Mouse (Mus musculus) C2C12 (cell line): ENCODE data around the gene Ankrd63.

Experiments used
- CTCF ChIP-seq: IDR thresholded peaks from one replicate; pipeline ENCODE4 v1.5.1; 2011; ENCODE audit not compliant: control insufficient read depth, insufficient read depth, insufficient read length
- FOSL1 ChIP-seq: IDR thresholded peaks from one replicate; pipeline ENCODE4 v1.8.0; 2011; ENCODE audit warnings: mild to moderate bottlenecking, low read length; ENCODE audit not compliant: poor library complexity, insufficient read depth, severe bottlenecking
- MYOG ChIP-seq: IDR thresholded peaks from one replicate; pipeline ENCODE4 v1.6.1; 2011; ENCODE audit not compliant: control insufficient read depth, insufficient read length; ENCODE audit errors: extremely low read depth
- USF1 ChIP-seq: IDR thresholded peaks from one replicate; pipeline ENCODE4 v1.6.1; 2011; ENCODE audit warnings: low read depth, mild to moderate bottlenecking, control low read depth, moderate library complexity

DNA sequence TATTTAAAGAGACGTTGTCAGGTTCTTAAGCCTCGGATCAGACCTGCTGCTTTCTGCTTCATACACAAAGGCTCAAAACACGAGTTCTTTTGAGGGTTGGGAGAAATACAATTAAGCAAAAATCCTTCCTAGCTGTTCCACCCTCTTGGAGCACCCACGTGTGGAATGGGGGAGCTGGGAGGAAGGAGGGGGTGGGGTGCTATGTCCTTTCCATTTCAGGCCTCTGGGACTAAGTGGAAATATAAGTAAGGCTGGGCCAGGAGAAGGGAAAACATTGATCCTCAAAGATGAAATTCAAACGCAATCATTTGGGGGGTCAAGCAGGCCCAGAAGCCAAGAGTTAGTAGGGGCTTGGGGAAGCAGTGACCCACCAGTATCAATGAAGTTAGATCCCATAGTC, 2.6 kb downstream of the Ankrd63 start:
- no peak for TF ChIP-seq MYOG
- no peak for TF ChIP-seq CTCF
- TF ChIP-seq FOSL1: no peak
- no peak for TF ChIP-seq USF1
